ENCODE assay signal across 17 mouse cellular contexts in the genomic region with DNA sequence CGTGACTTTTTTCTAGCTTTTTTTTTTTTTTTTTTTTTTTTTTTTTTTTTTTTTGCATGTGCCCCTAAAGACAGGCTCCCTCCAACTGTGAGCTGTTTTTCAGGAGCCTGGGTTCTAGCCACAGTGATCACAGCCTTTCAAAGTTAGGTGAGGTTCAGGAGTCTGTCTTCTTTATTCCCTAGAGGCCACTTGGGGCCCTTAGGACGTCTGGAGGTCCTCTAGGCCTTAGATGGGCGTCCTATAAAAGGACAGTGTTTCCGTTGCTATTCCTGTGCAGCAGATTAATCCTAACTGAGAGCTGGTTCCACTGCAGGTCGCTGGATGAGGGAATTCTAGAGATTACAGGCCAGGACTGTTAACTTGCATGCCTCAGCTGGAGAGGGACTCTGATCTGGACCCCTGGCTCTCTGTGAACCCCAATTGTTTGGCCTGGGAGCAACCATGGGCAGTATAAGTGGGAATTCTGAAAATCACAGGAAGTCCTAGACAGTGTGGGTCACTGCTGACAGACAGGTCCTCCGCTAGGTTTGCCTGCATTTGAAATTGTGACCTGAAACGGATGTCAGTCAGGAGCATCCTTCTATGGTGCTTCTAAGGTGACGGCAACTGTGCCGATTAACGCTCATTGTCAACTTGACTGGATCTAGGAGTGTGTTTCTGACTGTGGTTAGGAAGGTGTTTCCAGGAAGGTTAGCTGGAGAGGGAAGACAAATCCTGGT. TPM values are rescaled to one million over a fixed set of nuclear protein-coding genes. Genes with fewer than 3 reads are reported as not detected.
DNase-seq lines count a peak whose midpoint lies in the region; ATAC-seq and TF ChIP-seq lines count a peak whose summit lies in the region.
"Had no signal": no experiment of that assay in that cellular context is flagged by ENCODE, and none has a peak within 500 bp of the region (broad histone marks: within the 10 kb centered on the region; RNA-seq: fewer than 3 reads in every experiment).

No protein-coding gene starts in this region.

- H3K27me3 ChIP-seq in heart, embryonic 12.5 days (replicated peaks) = peaks cover 51% of the 10 kb centered on the region
- H3K27me3 ChIP-seq in liver, embryonic 12.5 days (replicated peaks) = peaks cover 35% of the 10 kb centered on the region
- peaks cover 30% of the 10 kb centered on the region; the same call in 1 of the 2 replicates for H3K27me3 ChIP-seq in stomach, embryonic 14.5 days (ENCODE audit: control insufficient read depth, insufficient read depth, low read length)
- H3K27me3 ChIP-seq in stomach, postnatal 0 days (ENCODE audit: control insufficient read depth, insufficient read depth, low read length) = no peaks in the 10 kb centered on the region

- ATAC-seq in heart, embryonic 12.5 days (ENCODE audit: insufficient number of reproducible peaks, low FRiP score) = no peak
- ATAC-seq in liver, embryonic 12.5 days = no peak
- no peak for ATAC-seq in stomach, embryonic 14.5 days (ENCODE audit: insufficient number of reproducible peaks, insufficient read depth, low FRiP score, low read depth)
- ATAC-seq in stomach, postnatal 0 days (ENCODE audit: low FRiP score, low TSS enrichment) = no peak

- no peak for DNase-seq in heart, postnatal 14 days
- DNase-seq in liver = no peak
- DNase-seq in stomach, postnatal 0 days (ENCODE audit: low spot score) = no peak
- no peak for DNase-seq in adipocyte (ENCODE audit: low spot score)
- DNase-seq in embryo, embryonic 10.5 days (ENCODE audit: low spot score) = no peak
- DNase-seq: cerebellum, postnatal 36 days; gastrocnemius, postnatal 14 days; kidney, adult 18-20 months; liver, embryonic 13.5 days had no signal

- H3K4me2 ChIP-seq in heart, embryonic 12.5 days = peak overlapping the region; percentile 50
- 0 out of 2 replicates have a peak overlapping the region, but pooled peaks have one; percentile 18 for H3K4me2 ChIP-seq in liver, embryonic 12.5 days
- peak overlapping the region; percentile 12; the same call in 1 of the 2 replicates for H3K4me2 ChIP-seq in stomach, embryonic 14.5 days (replicated peaks; ENCODE audit: low read depth, low read length)
- H3K4me2 ChIP-seq in stomach, postnatal 0 days (replicated peaks; ENCODE audit: low read depth) = no peak overlapping the region
- H3K4me2 ChIP-seq: hindbrain, embryonic 15.5 days; liver, embryonic 13.5 days had no signal

- WGBS in heart, embryonic 12.5 days = 13% methylated on average over 10 of the region's 10 CpGs
- 31% methylated on average over 10 of the region's 10 CpGs for WGBS in liver, embryonic 12.5 days (ENCODE audit: insufficient replicate concordance)
- WGBS in stomach, embryonic 14.5 days = 28% methylated on average over 10 of the region's 10 CpGs
- WGBS in stomach, postnatal 0 days = 27% methylated on average over 10 of the region's 10 CpGs

- no peaks in the 10 kb centered on the region for H3K36me3 ChIP-seq in heart, embryonic 12.5 days
- no peaks in the 10 kb centered on the region for H3K36me3 ChIP-seq in liver, embryonic 12.5 days
- no peaks in the 10 kb centered on the region for H3K36me3 ChIP-seq in stomach, embryonic 14.5 days (ENCODE audit: control insufficient read depth, insufficient read depth, low read length)
- no peaks in the 10 kb centered on the region for H3K36me3 ChIP-seq in stomach, postnatal 0 days (ENCODE audit: control insufficient read depth, insufficient read depth, low read length)
- H3K36me3 ChIP-seq: hindbrain, embryonic 15.5 days; liver, embryonic 13.5 days had no signal

- no peak overlapping the region for H3K4me3 ChIP-seq in heart, embryonic 12.5 days
- H3K4me3 ChIP-seq in liver, embryonic 12.5 days = no peak overlapping the region
- no peak overlapping the region for H3K4me3 ChIP-seq in stomach, embryonic 14.5 days (ENCODE audit: low read depth, low read length)
- H3K4me3 ChIP-seq in stomach, postnatal 0 days (ENCODE audit: low read depth, low read length) = no peak overlapping the region
- H3K4me3 ChIP-seq: hindbrain, embryonic 15.5 days; left cerebral cortex, adult 2 months; liver, embryonic 13.5 days had no signal

- TF ChIP-seq EP300 in stomach, postnatal 0 days (optimal IDR thresholded peaks at IDR 0.05) = no peak

- H3K4me1 ChIP-seq in heart, embryonic 12.5 days (replicated peaks) = peaks cover 22% of the 10 kb centered on the region
- H3K4me1 ChIP-seq in liver, embryonic 12.5 days = no peaks in the 10 kb centered on the region
- no peaks in the 10 kb centered on the region for H3K4me1 ChIP-seq in stomach, embryonic 14.5 days (ENCODE audit: control insufficient read depth, insufficient read depth, low read length)
- no peaks in the 10 kb centered on the region for H3K4me1 ChIP-seq in stomach, postnatal 0 days (replicated peaks; ENCODE audit: control insufficient read depth, insufficient read depth)
- H3K4me1 ChIP-seq: hindbrain, embryonic 15.5 days; liver, embryonic 13.5 days had no signal

- TF ChIP-seq CTCF in stomach, postnatal 0 days (IDR thresholded peaks at IDR 0.05; ENCODE audit: low read depth) = no peak

- no peak overlapping the region for H3K27ac ChIP-seq in heart, embryonic 12.5 days (ENCODE audit: poor library complexity, severe bottlenecking)
- no peak overlapping the region for H3K27ac ChIP-seq in liver, embryonic 12.5 days
- no peak overlapping the region for H3K27ac ChIP-seq in stomach, embryonic 14.5 days (ENCODE audit: low read length)
- no peak overlapping the region for H3K27ac ChIP-seq in stomach, postnatal 0 days (replicated peaks)
- H3K27ac ChIP-seq: hindbrain, embryonic 15.5 days; left cerebral cortex, adult 2 months; liver, embryonic 13.5 days had no signal

- H3K9me3 ChIP-seq in heart, embryonic 12.5 days (replicated peaks) = no peaks in the 10 kb centered on the region
- no peaks in the 10 kb centered on the region for H3K9me3 ChIP-seq in liver, embryonic 12.5 days (replicated peaks)
- no peaks in the 10 kb centered on the region for H3K9me3 ChIP-seq in stomach, embryonic 14.5 days (ENCODE audit: control insufficient read depth, low read depth, low read length)
- H3K9me3 ChIP-seq in stomach, postnatal 0 days (ENCODE audit: control insufficient read depth, low read length) = no peaks in the 10 kb centered on the region
- H3K9me3 ChIP-seq: hindbrain, embryonic 15.5 days; liver, embryonic 13.5 days had no signal

- intact Hi-C loops in heart, postnatal 14 days (cut with DNase I) = no loop called here

- no peak overlapping the region for H3K9ac ChIP-seq in heart, embryonic 12.5 days
- no peak overlapping the region for H3K9ac ChIP-seq in liver, embryonic 12.5 days
- H3K9ac ChIP-seq in stomach, embryonic 14.5 days (replicated peaks; ENCODE audit: low read depth, low read length) = no peak overlapping the region
- H3K9ac ChIP-seq in stomach, postnatal 0 days (ENCODE audit: low read length) = no peak overlapping the region
- H3K9ac ChIP-seq: hindbrain, embryonic 15.5 days; liver, embryonic 13.5 days had no signal

RNA-seq across cellular contexts. Expression of a gene that starts 51.2 kb away (rescaled TPM):
- polyA plus RNA-seq in heart, embryonic 12.5 days (2016; fragmentation: Nextera tagmentation; extraction: Ambion mirVana) = 0.20 TPM in 1 of 2 replicates, not detected in the other
- total RNA-seq in heart, postnatal 14 days (2021) = not detected
- polyA plus RNA-seq in liver, embryonic 12.5 days (2016; fragmentation: Nextera tagmentation; extraction: Ambion mirVana) = 0.08 TPM in 1 of 2 replicates, not detected in the other
- polyA plus RNA-seq in stomach, embryonic 14.5 days (2014; fragmentation: Nextera tagmentation; extraction: Ambion mirVana) = not detected in 2 replicates
- polyA plus RNA-seq in stomach, postnatal 0 days (2015; fragmentation: Nextera tagmentation; extraction: Ambion mirVana) = not detected in 2 replicates
- total RNA-seq: adrenal gland, postnatal 4 days; gastrocnemius, postnatal 14 days; left cerebral cortex, adult 2 months; megakaryocyte, adult 5-6 weeks had no signal
- polyA plus RNA-seq: thymus, postnatal 0 days had no signal
